Mouse (Mus musculus) splenic B cell, adult 2 months (primary cell): ENCODE results near the gene Tspoap1.

Source experiments
- DNase-seq: peaks from one replicate; pipeline ENCODE4 v3.0.0-alpha.2; 2011; ENCODE audit warnings: low read depth, low spot score
- H3K27me3 ChIP-seq: 2 replicates; pipeline ENCODE4 v1.6.1; 2012; ENCODE audit warnings: mild to moderate bottlenecking, low read length, moderate library complexity, mixed read lengths; ENCODE audit not compliant: control insufficient read depth, poor library complexity, insufficient read depth, severe bottlenecking
- H3K36me3 ChIP-seq: 2 replicates; pipeline ENCODE4 v1.6.1; 2012; ENCODE audit warnings: mild to moderate bottlenecking, low read length, moderate library complexity, mixed read lengths; ENCODE audit not compliant: control insufficient read depth, poor library complexity, insufficient read depth, severe bottlenecking

Gene Tspoap1

DNA sequence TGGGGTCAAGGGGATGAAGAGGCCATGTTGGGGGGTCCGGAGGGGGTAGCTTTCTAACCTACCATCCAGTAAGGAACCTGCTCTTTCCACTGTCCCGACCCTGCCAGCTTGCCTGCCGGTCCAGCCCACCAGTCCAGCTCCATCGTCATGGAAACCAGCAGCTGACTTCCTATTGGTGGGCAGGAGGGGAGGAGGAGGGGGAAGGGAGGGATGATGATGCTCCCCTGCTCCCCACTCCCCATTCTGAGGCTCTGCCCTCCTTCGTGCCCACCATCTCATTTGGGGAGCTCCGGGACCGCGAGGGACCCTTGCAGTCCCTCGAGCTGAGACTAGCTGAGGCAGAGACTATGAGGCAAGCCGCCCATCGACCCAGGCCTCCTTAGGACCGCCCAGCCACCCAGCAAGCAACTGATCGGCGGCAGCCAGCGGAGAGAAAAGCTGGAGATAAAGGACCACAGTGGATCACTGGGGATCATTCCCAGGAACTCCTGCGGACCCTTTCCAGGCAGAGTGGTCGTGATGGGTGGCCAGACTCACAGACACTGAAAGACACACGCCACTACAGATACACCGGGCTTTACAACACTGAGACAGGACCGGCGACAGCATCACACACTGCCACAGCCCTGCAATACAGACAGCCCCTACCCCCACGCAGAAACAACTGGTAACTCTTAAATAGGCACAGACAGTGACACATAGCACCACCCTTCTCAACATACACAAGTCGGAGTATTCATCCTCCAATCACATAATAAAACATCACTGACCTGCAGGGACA lies at the start of gene Tspoap1:
TSS of gene Tspoap1 (plus strand) at position 241 of the 781 bp plus-strand sequence.
- DNase-seq: peak; percentile 74
- peaks cover 27% of the 10 kb centered on the region for H3K36me3 ChIP-seq
- H3K27me3 ChIP-seq: no peaks in the 10 kb centered on the region; the same call in 1 of the 2 replicates

- Histone ChIP-seq H3K36me3 (no peaks in the 10 kb centered on the region), H3K27me3 (no peaks in the 10 kb centered on the region)
- no peak for DNase-seq
Measured at GRCm38 (mm10) chr11:87712188-87712587, 48.2 kb upstream of the Tspoap1 start.

- DNase-seq: peak; percentile 50
- Histone ChIP-seq H3K36me3 (no peaks in the 10 kb centered on the region), H3K27me3 (no peaks in the 10 kb centered on the region)
Measured at GRCm38 (mm10) chr11:87715999-87716398, 44.3 kb upstream of the Tspoap1 start.

GRCm38 (mm10) chr11:87719526-87719925 lies 40.8 kb upstream of the Tspoap1 start:
- DNase-seq: no peak
- H3K27me3 ChIP-seq: no peaks in the 10 kb centered on the region
- no peaks in the 10 kb centered on the region for H3K36me3 ChIP-seq

DNA sequence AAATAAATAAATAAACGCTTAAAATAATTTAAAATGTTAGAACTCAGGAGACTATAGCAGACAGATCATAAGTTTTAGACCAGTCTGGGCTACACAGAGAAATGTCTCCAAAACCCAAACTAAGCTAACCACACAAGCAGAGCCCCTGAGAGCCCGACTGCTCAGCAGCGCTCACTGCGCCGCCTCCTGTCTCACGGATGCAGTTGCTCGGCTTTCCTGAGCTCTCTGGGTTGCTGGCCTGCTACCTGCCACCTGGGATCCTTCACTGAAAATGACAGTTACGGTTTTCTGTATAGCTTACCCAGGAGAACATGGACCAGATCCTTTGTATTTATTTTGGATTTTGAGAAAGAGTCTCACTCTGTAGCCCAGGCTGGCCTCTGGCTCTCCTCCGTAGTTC lies 40.0 kb upstream of the Tspoap1 start:
- peak; percentile 44 for DNase-seq
- Histone ChIP-seq H3K36me3 (no peaks in the 10 kb centered on the region), H3K27me3 (no peaks in the 10 kb centered on the region)

- H3K27me3 ChIP-seq: no peaks in the 10 kb centered on the region
- no peaks in the 10 kb centered on the region for H3K36me3 ChIP-seq
- peak; percentile 55 for DNase-seq
Measured at GRCm38 (mm10) chr11:87720839-87721238, 39.5 kb upstream of the Tspoap1 start.

DNA sequence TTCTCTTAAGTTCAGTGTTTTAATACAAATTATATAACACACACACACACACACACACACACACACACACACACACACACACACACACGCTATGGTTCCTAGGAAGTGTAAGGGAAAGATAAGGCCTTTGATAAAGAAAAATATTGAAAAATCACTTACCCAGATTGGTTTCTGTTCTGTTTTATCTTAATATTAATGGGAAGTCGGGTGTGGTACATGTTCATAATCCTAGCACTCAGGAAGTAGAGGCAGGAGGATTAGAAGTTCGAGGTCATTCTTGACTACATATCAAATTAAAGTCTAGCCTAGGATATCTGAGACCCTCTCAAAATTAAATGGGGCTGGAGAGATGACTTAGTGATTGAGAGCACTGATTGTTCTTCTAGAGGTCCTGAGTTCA lies 38.2 kb upstream of the Tspoap1 start:
- DNase-seq: no peak
- no peaks in the 10 kb centered on the region for H3K27me3 ChIP-seq
- H3K36me3 ChIP-seq: no peaks in the 10 kb centered on the region

DNA sequence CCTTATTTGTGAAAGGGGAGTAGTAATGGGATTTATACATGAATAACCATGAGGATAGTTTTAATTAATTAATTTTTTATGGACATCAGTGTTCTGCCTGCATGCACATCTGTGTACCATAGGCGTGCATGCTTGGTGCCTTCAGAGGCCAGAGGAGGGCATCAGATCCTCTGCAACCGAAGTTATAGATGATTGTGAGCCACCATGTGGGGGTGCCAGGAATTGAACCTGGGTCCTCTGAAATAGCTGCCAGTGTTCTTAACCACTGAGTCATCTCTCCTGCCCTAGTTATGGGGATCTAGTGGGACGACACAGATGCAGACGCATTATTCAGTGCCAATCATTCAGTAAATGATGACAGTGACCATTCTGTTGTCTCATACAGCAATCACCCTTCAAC lies 37.5 kb upstream of the Tspoap1 start:
- Histone ChIP-seq H3K27me3 (no peaks in the 10 kb centered on the region), H3K36me3 (no peaks in the 10 kb centered on the region)
- DNase-seq: no peak

DNA sequence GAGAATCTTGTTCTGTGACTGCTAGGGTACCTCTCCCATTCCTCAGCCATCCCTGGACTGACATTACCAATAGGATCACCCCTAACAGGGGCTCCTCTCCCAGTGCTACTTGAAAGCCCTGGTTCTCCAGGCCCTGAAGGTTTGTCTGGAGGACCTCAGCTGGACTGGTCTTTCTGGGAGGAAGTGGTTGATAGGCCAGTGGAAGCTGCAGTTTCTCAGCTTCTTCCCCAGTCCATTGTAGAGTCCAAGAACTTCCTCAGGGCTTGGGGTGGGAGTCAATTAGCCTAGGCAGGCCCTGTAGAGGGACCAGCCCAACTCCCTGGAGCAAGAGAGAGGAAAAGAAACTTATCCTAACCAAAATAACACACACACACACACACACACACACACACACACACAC lies 34.8 kb upstream of the Tspoap1 start:
- Histone ChIP-seq H3K36me3 (no peaks in the 10 kb centered on the region), H3K27me3 (no peaks in the 10 kb centered on the region)
- no peak for DNase-seq

DNA sequence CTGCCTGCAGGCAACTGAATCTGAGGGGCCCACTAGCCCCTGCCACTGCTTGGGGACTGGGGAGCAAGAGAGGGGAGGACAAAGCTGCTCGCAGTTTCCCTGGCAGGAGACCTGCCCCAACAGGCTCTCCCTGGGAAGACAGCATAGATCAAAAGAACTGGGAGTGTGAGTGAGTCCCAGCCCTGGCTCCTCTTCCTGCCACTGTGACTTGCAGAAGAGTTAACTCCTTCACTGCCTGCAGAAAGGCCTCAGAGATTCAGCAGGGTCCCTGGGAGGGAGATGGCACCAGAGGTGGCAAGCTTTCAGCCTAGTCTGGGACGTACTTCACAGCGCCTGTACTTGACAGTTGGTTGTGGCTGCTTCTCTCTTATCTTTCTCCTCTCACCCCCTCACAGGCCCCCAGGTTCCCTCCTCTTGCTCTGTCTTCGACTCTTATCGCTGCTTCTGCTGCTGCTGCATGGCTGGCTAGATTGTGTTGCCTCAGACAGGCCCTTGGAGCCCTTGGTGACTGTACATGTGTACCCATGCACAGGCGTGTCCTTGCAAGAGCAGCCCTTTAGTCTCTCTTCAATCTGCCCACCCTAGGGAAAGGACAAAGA lies 34.3 kb upstream of the Tspoap1 start:
- Histone ChIP-seq H3K27me3 (no peaks in the 10 kb centered on the region), H3K36me3 (no peaks in the 10 kb centered on the region)
- no peak for DNase-seq

DNA sequence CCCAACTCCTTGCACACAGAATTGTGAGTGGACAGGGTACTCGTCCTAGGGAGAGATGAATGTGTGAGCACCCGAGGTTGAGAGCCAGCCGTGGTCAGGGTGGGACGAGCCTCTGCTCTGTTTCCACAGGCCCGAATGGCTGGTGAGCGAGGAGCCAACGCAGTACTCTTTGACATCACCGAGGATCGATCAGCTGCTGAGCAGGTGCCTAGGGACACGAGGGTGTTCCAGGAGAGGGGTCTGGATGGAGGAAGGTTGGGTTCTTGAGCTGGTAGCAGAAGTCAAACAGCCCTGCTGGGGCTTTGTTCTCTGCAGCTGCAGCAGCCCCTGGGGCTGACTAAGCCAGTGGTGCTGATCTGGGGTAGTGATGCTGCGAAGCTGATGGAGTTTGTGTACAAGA lies 33.3 kb upstream of the Tspoap1 start:
- no peaks in the 10 kb centered on the region for H3K27me3 ChIP-seq
- no peaks in the 10 kb centered on the region for H3K36me3 ChIP-seq
- DNase-seq: no peak

DNA sequence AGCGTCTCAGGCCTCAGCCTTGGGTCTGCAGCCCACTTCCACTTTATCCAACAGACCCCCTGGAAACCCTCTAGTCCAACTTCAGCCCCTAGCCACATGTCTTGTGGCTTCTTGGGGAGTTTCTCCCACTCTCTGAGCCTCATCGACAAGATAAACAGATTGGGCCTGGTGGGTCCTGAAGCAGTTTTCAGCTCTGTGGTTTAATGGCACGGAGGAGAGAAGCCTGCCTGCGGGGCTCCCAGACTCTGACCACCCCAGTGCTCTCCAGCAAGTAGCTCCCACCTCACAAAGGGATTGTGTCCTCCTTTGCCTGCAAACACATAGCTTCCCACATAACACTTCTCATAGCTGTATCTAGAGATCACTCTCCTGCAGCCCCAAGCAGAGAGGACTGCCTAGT lies 32.9 kb upstream of the Tspoap1 start:
- H3K27me3 ChIP-seq: no peaks in the 10 kb centered on the region
- DNase-seq: no peak
- no peaks in the 10 kb centered on the region for H3K36me3 ChIP-seq

DNA sequence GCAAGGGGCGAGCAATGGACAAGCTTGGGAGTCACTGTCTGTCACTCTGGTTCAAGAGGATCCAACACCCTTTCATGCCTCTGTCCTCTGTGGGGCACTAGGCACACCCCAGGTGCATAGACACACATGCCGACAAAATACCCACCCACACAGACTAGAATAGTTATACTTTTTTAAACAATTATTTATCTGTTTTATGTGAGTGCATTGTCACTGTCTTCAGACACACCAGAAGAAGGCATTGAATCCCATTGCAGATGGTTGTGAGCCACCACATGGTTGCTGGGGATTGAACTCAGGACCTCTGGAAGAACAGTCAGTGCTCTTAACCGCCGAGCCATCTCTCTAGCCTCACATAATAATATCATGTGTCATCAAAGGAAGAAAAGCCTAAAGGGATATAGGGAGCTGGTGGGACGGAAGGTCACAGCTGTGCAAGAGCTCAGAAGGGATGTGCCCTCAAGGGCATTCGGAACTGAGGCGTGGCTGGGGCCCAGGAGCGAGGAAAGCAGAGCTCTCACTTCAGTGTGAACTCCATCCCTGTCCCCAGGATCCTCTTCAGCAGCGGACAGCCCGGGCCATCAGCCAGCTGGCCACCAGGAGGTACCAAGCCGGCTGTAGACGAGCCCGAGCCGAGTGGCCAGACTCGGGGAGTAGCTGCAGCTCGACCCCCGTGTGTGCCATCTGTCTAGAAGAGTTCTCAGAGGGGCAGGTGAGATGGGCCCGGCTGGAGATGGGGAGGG lies 31.3 kb upstream of the Tspoap1 start:
- no peaks in the 10 kb centered on the region for H3K27me3 ChIP-seq
- DNase-seq: no peak
- H3K36me3 ChIP-seq: no peaks in the 10 kb centered on the region

GRCm38 (mm10) chr11:87729593-87730185 lies 30.7 kb upstream of the Tspoap1 start:
- H3K36me3 ChIP-seq: no peaks in the 10 kb centered on the region
- DNase-seq: no peak
- no peaks in the 10 kb centered on the region for H3K27me3 ChIP-seq
